Mouse (Mus musculus): ENCODE data around the gene Bod1l. TPM values are rescaled to one million over a fixed set of nuclear protein-coding genes. Genes with fewer than 3 reads are reported as not detected.

Bod1l gene
- polyA plus RNA-seq, 1 experiment from 2014 or later, result 24.6 TPM

DNA sequence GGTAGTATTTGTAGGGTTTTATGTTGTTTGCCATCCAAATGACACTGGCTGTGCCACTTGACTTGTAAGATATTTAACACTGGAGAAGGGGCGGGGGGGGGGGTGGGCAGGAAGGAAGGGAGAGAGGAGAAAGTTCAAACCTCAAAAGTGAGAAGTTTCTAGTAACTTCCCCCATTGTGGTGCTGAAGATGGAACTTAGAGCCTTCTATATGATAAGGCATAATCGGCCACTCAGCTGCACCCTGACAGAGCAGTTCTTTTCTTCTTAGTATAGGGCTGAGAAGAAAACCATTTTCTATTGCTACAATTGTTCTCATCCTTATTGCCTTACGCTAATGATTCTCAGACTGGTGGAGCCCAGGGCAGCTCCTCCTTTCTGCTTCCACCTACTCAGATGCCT lies 32.8 kb downstream of the Bod1l start:
- Histone ChIP-seq H3K4me3 (ENCODE audit: low read length) (no peak overlapping the region), H3K4me2 (replicated peaks; ENCODE audit: low read depth, low read length) (no peak overlapping the region), H3K27ac (ENCODE audit: low read depth, low read length) (no peak overlapping the region), H3K4me1 (ENCODE audit: control insufficient read depth, insufficient read depth, low read length) (no peaks in the 10 kb centered on the region), H3K9ac (ENCODE audit: low read depth, low read length) (no peak overlapping the region), H3K36me3 (ENCODE audit: control insufficient read depth, insufficient read depth, low read length) (peaks cover 64% of the 10 kb centered on the region), H3K27me3 (ENCODE audit: control insufficient read depth, insufficient read depth, low read length) (no peaks in the 10 kb centered on the region), H3K9me3 (ENCODE audit: control insufficient read depth, low read length) (no peaks in the 10 kb centered on the region)
- no peak for ATAC-seq (ENCODE audit: low FRiP score, low TSS enrichment)
- WGBS, result 91% methylated on average over 3 of the region's 3 CpGs

- peaks cover 55% of the 10 kb centered on the region for H3K36me3 ChIP-seq (ENCODE audit: control insufficient read depth, insufficient read depth, low read length)
- no peaks in the 10 kb centered on the region for H3K27me3 ChIP-seq (ENCODE audit: control insufficient read depth, insufficient read depth, low read length)
- no peak overlapping the region for H3K9ac ChIP-seq (ENCODE audit: low read depth, low read length)
These were observed 36.7 kb downstream of the Bod1l start for GRCm38 (mm10) chr5:41807383-41807782.

GRCm38 (mm10) chr5:41806176-41806575 lies 37.9 kb downstream of the Bod1l start:
- H3K36me3 ChIP-seq (ENCODE audit: control insufficient read depth, insufficient read depth, low read length), result peaks cover 43% of the 10 kb centered on the region
- H3K4me2 ChIP-seq (replicated peaks; ENCODE audit: low read depth, low read length), result no peak overlapping the region

More at GRCm38 (mm10) chr5:41807383-41807782, 36.7 kb downstream of the Bod1l start:
- ATAC-seq (ENCODE audit: low FRiP score, low TSS enrichment), result no peak
- H3K9me3 ChIP-seq (ENCODE audit: control insufficient read depth, low read length), result no peaks in the 10 kb centered on the region
- H3K4me1 ChIP-seq (ENCODE audit: control insufficient read depth, insufficient read depth, low read length), result no peaks in the 10 kb centered on the region
- H3K4me3 ChIP-seq (ENCODE audit: low read length), result no peak overlapping the region
- WGBS, result 85% methylated on average over 2 of the region's 2 CpGs
- no peak overlapping the region for H3K4me2 ChIP-seq (replicated peaks; ENCODE audit: low read depth, low read length)
- no peak overlapping the region for H3K27ac ChIP-seq (ENCODE audit: low read depth, low read length)

DNA sequence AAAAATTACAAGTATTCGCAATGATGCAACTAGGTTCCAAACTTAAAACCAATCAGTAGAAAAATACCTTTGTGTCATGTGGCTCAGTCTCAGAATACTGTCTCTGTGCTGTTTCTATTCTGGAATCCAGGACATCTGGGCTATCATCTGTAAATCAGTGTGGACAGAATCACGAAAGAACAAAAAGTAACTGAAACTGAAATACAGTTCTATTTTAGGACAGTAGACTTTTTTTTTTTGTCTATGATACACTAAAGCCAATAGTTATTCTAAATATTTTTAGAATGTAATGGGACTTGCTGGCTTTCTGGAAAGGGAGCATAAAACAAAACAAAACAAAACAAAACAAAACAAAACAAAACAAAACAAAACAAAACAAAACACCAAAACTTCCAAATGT lies 39.0 kb downstream of the Bod1l start:
- 91% methylated on average over 2 of the region's 2 CpGs for WGBS
- Histone ChIP-seq H3K27me3 (ENCODE audit: control insufficient read depth, insufficient read depth, low read length) (no peaks in the 10 kb centered on the region), H3K9me3 (ENCODE audit: control insufficient read depth, low read length) (no peaks in the 10 kb centered on the region), H3K9ac (ENCODE audit: low read depth, low read length) (no peak overlapping the region), H3K36me3 (ENCODE audit: control insufficient read depth, insufficient read depth, low read length) (peaks cover 44% of the 10 kb centered on the region), H3K4me3 (ENCODE audit: low read length) (no peak overlapping the region), H3K4me2 (replicated peaks; ENCODE audit: low read depth, low read length) (no peak overlapping the region), H3K4me1 (ENCODE audit: control insufficient read depth, insufficient read depth, low read length) (no peaks in the 10 kb centered on the region), H3K27ac (ENCODE audit: low read depth, low read length) (no peak overlapping the region)
- ATAC-seq (ENCODE audit: low FRiP score, low TSS enrichment), result no peak

More at GRCm38 (mm10) chr5:41806176-41806575, 37.9 kb downstream of the Bod1l start:
- H3K4me1 ChIP-seq (ENCODE audit: control insufficient read depth, insufficient read depth, low read length), result no peaks in the 10 kb centered on the region
- no peak overlapping the region for H3K4me3 ChIP-seq (ENCODE audit: low read length)
- no peak for ATAC-seq (ENCODE audit: low FRiP score, low TSS enrichment)
- no peaks in the 10 kb centered on the region for H3K27me3 ChIP-seq (ENCODE audit: control insufficient read depth, insufficient read depth, low read length)
- no peak overlapping the region for H3K27ac ChIP-seq (ENCODE audit: low read depth, low read length)
- WGBS, result 90% methylated on average over 5 of the region's 5 CpGs
- H3K9me3 ChIP-seq (ENCODE audit: control insufficient read depth, low read length), result no peaks in the 10 kb centered on the region
- H3K9ac ChIP-seq (ENCODE audit: low read depth, low read length), result no peak overlapping the region

GRCm38 (mm10) chr5:41804643-41805042 lies 39.5 kb downstream of the Bod1l start:
- H3K36me3 ChIP-seq (ENCODE audit: control insufficient read depth, insufficient read depth, low read length), result peaks cover 43% of the 10 kb centered on the region
- no peak overlapping the region for H3K9ac ChIP-seq (ENCODE audit: low read depth, low read length)
- no peak overlapping the region for H3K4me2 ChIP-seq (replicated peaks; ENCODE audit: low read depth, low read length)
- ATAC-seq (ENCODE audit: low FRiP score, low TSS enrichment), result no peak
- H3K4me1 ChIP-seq (ENCODE audit: control insufficient read depth, insufficient read depth, low read length), result no peaks in the 10 kb centered on the region
- no peak overlapping the region for H3K27ac ChIP-seq (ENCODE audit: low read depth, low read length)
- 82% methylated on average over 2 of the region's 2 CpGs for WGBS
- H3K9me3 ChIP-seq (ENCODE audit: control insufficient read depth, low read length), result no peaks in the 10 kb centered on the region
- no peak overlapping the region for H3K4me3 ChIP-seq (ENCODE audit: low read length)
- H3K27me3 ChIP-seq (ENCODE audit: control insufficient read depth, insufficient read depth, low read length), result no peaks in the 10 kb centered on the region

DNA sequence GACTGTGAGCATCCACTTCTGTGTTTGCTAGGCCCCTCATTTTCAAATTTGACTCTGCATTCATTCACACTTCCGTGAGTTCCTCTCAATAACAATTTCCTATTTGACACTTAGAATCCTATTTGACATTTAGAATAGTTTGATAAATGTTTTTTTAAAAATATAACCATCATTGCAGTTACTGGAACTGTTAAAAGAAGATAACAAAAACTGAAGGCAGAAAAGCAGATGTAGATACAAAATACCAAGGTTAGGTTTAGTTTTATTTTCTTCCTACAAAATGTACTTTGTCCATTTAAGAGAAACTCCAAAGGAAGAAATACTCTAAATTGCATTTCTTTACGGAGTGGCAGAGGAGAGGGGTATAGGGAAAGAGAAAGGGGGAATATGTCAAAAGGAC lies 42.5 kb downstream of the Bod1l start:
- Histone ChIP-seq H3K27me3 (ENCODE audit: control insufficient read depth, insufficient read depth, low read length) (no peaks in the 10 kb centered on the region), H3K36me3 (ENCODE audit: control insufficient read depth, insufficient read depth, low read length) (peaks cover 38% of the 10 kb centered on the region), H3K9me3 (ENCODE audit: control insufficient read depth, low read length) (no peaks in the 10 kb centered on the region), H3K4me3 (ENCODE audit: low read length) (no peak overlapping the region), H3K9ac (ENCODE audit: low read depth, low read length) (no peak overlapping the region), H3K27ac (ENCODE audit: low read depth, low read length) (no peak overlapping the region), H3K4me1 (ENCODE audit: control insufficient read depth, insufficient read depth, low read length) (no peaks in the 10 kb centered on the region), H3K4me2 (replicated peaks; ENCODE audit: low read depth, low read length) (no peak overlapping the region)
- no peak for ATAC-seq (ENCODE audit: low FRiP score, low TSS enrichment)
- WGBS, result 91% methylated on average over 2 of the region's 2 CpGs

DNA sequence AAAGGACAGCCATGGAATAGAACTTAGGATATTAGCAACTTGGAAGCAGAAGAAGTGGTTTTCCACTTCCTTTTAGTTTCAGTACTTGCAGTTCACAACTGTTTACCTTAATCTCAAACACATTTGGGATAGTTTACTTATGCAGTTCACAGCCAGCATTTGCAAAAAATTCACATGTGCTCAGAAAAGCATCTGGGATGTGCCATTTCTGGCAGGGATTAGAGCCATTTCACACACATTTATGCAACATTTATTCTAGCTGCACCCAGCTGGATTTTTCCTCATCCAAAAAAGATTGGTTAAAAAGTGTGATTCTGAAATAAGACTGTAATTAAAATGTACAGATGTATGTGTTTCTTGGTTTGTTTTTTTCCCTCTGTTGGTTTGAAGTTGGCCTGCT lies 49.7 kb downstream of the Bod1l start:
- Histone ChIP-seq H3K27me3 (ENCODE audit: control insufficient read depth, insufficient read depth, low read length) (no peaks in the 10 kb centered on the region), H3K4me3 (ENCODE audit: low read length) (no peak overlapping the region), H3K9me3 (ENCODE audit: control insufficient read depth, low read length) (no peaks in the 10 kb centered on the region), H3K4me1 (ENCODE audit: control insufficient read depth, insufficient read depth, low read length) (no peaks in the 10 kb centered on the region), H3K36me3 (ENCODE audit: control insufficient read depth, insufficient read depth, low read length) (peaks cover 57% of the 10 kb centered on the region), H3K4me2 (replicated peaks; ENCODE audit: low read depth, low read length) (no peak overlapping the region), H3K27ac (ENCODE audit: low read depth, low read length) (no peak overlapping the region), H3K9ac (ENCODE audit: low read depth, low read length) (no peak overlapping the region)
- no peak for ATAC-seq (ENCODE audit: low FRiP score, low TSS enrichment)

DNA sequence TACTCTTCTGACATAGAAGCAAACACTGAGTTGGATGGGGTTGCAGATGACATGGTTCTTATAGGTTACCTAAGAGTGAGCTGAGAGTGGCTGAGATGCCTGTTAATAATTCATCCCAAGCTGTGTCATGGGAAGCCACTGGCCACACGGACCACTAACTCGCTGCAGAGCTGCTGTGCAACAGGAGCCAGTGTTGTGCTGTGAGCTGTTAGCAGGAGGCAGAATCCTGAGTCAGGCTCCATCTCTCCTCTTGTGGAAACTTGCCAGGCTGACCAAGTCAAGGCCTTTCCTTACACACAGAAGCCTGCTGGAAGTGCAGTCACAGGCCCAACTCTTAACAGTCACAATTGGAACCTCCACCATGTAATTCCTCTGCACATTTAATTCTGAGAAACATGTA lies 53.6 kb downstream of the Bod1l start:
- Histone ChIP-seq H3K4me3 (ENCODE audit: low read length) (no peak overlapping the region), H3K27ac (ENCODE audit: low read depth, low read length) (no peak overlapping the region), H3K27me3 (ENCODE audit: control insufficient read depth, insufficient read depth, low read length) (no peaks in the 10 kb centered on the region), H3K4me1 (ENCODE audit: control insufficient read depth, insufficient read depth, low read length) (no peaks in the 10 kb centered on the region), H3K9me3 (ENCODE audit: control insufficient read depth, low read length) (no peaks in the 10 kb centered on the region), H3K9ac (ENCODE audit: low read depth, low read length) (no peak overlapping the region), H3K36me3 (ENCODE audit: control insufficient read depth, insufficient read depth, low read length) (peaks cover 72% of the 10 kb centered on the region), H3K4me2 (replicated peaks; ENCODE audit: low read depth, low read length) (no peak overlapping the region)
- 67% methylated on average over 2 of the region's 2 CpGs for WGBS
- no peak for ATAC-seq (ENCODE audit: low FRiP score, low TSS enrichment)

GRCm38 (mm10) chr5:41788877-41789276 lies 55.2 kb downstream of the Bod1l start:
- Histone ChIP-seq H3K9ac (ENCODE audit: low read depth, low read length) (no peak overlapping the region), H3K4me1 (ENCODE audit: control insufficient read depth, insufficient read depth, low read length) (no peaks in the 10 kb centered on the region), H3K36me3 (ENCODE audit: control insufficient read depth, insufficient read depth, low read length) (peaks cover 69% of the 10 kb centered on the region), H3K4me2 (replicated peaks; ENCODE audit: low read depth, low read length) (no peak overlapping the region), H3K27me3 (ENCODE audit: control insufficient read depth, insufficient read depth, low read length) (no peaks in the 10 kb centered on the region), H3K27ac (ENCODE audit: low read depth, low read length) (no peak overlapping the region), H3K4me3 (ENCODE audit: low read length) (no peak overlapping the region), H3K9me3 (ENCODE audit: control insufficient read depth, low read length) (no peaks in the 10 kb centered on the region)
- no peak for ATAC-seq (ENCODE audit: low FRiP score, low TSS enrichment)
- 74% methylated on average over 6 of the region's 6 CpGs for WGBS

DNA sequence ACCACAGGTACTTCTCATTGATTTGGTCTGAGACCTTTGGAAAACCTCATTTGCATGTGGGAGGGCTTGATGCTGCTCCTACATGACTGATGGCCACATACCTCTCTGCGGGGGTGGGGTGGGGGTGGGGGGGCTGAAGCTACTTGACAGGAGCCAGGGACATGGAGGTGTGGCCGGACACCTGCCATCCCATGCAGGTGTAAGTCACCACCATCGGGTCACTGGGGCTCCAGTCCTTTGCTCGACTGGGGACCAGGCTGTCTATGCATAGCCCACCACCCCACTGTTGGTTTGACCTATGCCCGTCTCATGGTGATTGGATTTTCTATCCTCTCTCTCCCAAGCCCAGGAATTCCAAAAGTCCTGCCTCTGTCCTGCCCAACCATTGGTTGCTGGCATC lies 62.2 kb downstream of the Bod1l start:
- Histone ChIP-seq H3K27me3 (ENCODE audit: control insufficient read depth, insufficient read depth, low read length) (no peaks in the 10 kb centered on the region), H3K4me2 (replicated peaks; ENCODE audit: low read depth, low read length) (no peak overlapping the region), H3K9ac (ENCODE audit: low read depth, low read length) (no peak overlapping the region), H3K9me3 (ENCODE audit: control insufficient read depth, low read length) (no peaks in the 10 kb centered on the region), H3K4me3 (ENCODE audit: low read length) (no peak overlapping the region), H3K27ac (ENCODE audit: low read depth, low read length) (no peak overlapping the region), H3K36me3 (ENCODE audit: control insufficient read depth, insufficient read depth, low read length) (peaks cover 19% of the 10 kb centered on the region), H3K4me1 (ENCODE audit: control insufficient read depth, insufficient read depth, low read length) (no peaks in the 10 kb centered on the region)
- ATAC-seq (ENCODE audit: low FRiP score, low TSS enrichment), result 0 out of 2 replicates have a peak, but pooled peaks have one; percentile 24
- 84% methylated on average over 5 of the region's 5 CpGs for WGBS

Data from kidney, embryonic 14.5 days (tissue).